Mouse (Mus musculus) liver, embryonic 16.5 days (tissue): ENCODE data around the gene Vmn2r112. TPM values are rescaled to one million over a fixed set of nuclear protein-coding genes. Genes with fewer than 3 reads are reported as not detected.
"Not testable (repeated sequence)": the region's sequence is repeated elsewhere in the genome, so short reads cannot be mapped to it uniquely, and the experiment has no call there.

Source experiments
- ATAC-seq: fragments of 200-750 bp; cut with Nextera tagmentation; 2 replicates; pipeline ENCODE4 v1.8.0; 2017; ENCODE audit warnings: low read depth, mild to moderate bottlenecking, moderate number of reproducible peaks, moderate library complexity
- H3K27ac ChIP-seq: fragments of 300-500 bp; sonication (generic); 2 replicates; pipeline ENCODE4 v1.5.1; 2014; ENCODE audit warnings: mild to moderate bottlenecking, low read length
- H3K27me3 ChIP-seq: fragments of 300-500 bp; sonication (generic); 2 replicates; pipeline ENCODE4 v1.6.1; 2014; ENCODE audit warnings: low read depth, low read length, mixed read lengths; ENCODE audit not compliant: control insufficient read depth, insufficient read depth
- H3K36me3 ChIP-seq: fragments of 300-500 bp; sonication (generic); 2 replicates; pipeline ENCODE4 v1.6.1; 2014; ENCODE audit warnings: mild to moderate bottlenecking; ENCODE audit not compliant: control insufficient read depth, insufficient read depth
- H3K4me1 ChIP-seq: fragments of 300-500 bp; sonication (generic); 2 replicates; pipeline ENCODE4 v1.6.1; 2014; ENCODE audit warnings: low read depth, low read length, mixed read lengths; ENCODE audit not compliant: control insufficient read depth
- H3K4me2 ChIP-seq: fragments of 300-500 bp; sonication (generic); 2 replicates; pipeline ENCODE4 v1.6.1; 2014; ENCODE audit warnings: low read depth, low read length, mixed read lengths
- H3K4me3 ChIP-seq: fragments of 300-500 bp; sonication (generic); 2 replicates; pipeline ENCODE4 v1.5.1; 2014; ENCODE audit warnings: low read depth, mild to moderate bottlenecking, low read length
- H3K9ac ChIP-seq: fragments of 300-500 bp; sonication (generic); 2 replicates; pipeline ENCODE4 v1.6.1; 2014; ENCODE audit warnings: low read depth, low read length
- H3K9me3 ChIP-seq: fragments of 300-500 bp; sonication (generic); replicated peaks from 2 replicates; pipeline ENCODE4 v1.6.1; 2016; ENCODE audit warnings: low read length; ENCODE audit not compliant: control insufficient read depth
- WGBS: fragments of 180-500 bp; shearing (Covaris S2); extraction: QIAGEN DNeasy Blood & Tissue Kit; methylation state at CpG from one replicate; pipeline ENCODE4 v1.1.7; 2014; ENCODE audit not compliant: insufficient replicate concordance; 5-methylcytosine and 5-hydroxymethylcytosine counted together
- polyA plus RNA-seq: library from polyadenylated mRNA; unstranded; fragments of >200 nt; fragmentation: Nextera tagmentation; extraction: Ambion mirVana; gene quantifications from 2 replicates; pipeline ENCODE4 v1.2.1, GENCODE M21; 2015

Gene Vmn2r112
- polyA plus RNA-seq: not detected in 2 replicates

DNA sequence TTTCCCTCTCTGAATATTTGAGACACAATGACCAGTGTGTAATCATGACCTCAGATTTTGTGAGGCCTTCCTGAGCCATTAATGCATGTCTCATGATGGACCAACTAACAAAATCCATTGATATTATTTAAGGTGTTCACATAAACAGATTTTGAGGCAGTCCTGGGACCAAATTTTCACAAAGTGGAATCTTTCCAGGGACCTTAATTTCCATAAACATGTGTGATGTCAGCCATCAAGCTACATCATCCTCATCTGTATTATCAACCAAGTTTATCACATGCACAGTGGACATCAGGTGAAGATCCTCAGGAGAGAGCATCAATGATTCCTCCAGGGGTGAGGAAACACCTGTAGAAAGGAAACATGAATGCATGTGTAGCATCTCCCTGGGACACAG, at the start of gene Vmn2r112:
TSS of gene Vmn2r112 (plus strand) at position 301 of the 400 bp plus-strand sequence.
- not testable (repeated sequence) for H3K27me3 ChIP-seq, H3K9ac ChIP-seq, H3K4me2 ChIP-seq, H3K9me3 ChIP-seq, H3K4me1 ChIP-seq, H3K4me3 ChIP-seq, H3K36me3 ChIP-seq, ATAC-seq, H3K27ac ChIP-seq

DNA sequence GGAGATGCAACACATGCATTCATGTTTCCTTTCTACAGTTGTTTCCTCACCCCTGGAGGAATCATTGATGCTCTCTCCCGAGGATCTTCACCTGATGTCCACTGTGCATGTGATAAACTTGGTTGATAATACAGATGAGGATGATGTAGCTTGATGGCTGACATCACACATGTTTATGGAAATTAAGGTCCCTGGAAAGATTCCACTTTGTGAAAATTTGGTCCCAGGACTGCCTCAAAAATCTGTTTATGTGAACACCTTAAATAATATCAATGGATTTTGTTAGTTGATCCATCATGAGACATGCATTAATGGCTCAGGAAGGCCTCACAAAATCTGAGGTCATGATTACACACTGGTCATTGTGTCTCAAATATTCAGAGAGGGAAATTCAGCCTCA, 27.4 kb upstream of the Vmn2r112 start, which contains the start of gene Vmn2r111:
TSS of gene Vmn2r111 (minus strand) at position 101 of the 400 bp plus-strand sequence.
- 47% methylated on average over 1 of the region's 1 CpGs for WGBS
- H3K9ac ChIP-seq, H3K4me3 ChIP-seq, H3K4me1 ChIP-seq, H3K4me2 ChIP-seq, H3K27ac ChIP-seq, H3K36me3 ChIP-seq, H3K9me3 ChIP-seq, H3K27me3 ChIP-seq, ATAC-seq: not testable (repeated sequence)

DNA sequence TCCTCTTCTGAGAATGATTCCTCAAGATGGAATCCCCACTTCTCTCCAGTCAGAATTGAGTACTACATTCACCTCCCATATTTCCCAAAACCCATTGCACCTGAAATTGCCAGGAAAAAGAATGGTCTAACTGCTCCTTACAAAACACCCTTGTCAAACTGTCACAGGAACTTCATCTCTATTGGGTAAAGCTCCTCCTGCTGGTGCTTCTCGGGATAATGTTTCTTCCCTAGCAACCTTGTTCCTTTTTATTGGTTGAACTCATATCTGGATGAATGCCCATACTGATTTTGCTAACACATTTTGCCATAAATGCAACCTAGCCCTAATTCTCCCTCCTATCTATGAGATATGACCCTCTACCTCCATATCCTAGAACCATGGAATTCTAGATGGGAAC, 29.9 kb downstream of the Vmn2r112 start:
- no peaks in the 10 kb centered on the region for H3K9me3 ChIP-seq
- no peaks in the 10 kb centered on the region for H3K27me3 ChIP-seq
- no peaks in the 10 kb centered on the region for H3K4me1 ChIP-seq
- 28% methylated on average over 1 of the region's 1 CpGs for WGBS
- no peak overlapping the region for H3K4me3 ChIP-seq
- H3K4me2 ChIP-seq: no peak overlapping the region
- H3K27ac ChIP-seq: no peak overlapping the region
- H3K36me3 ChIP-seq: no peaks in the 10 kb centered on the region
- no peak overlapping the region for H3K9ac ChIP-seq
- no peak for ATAC-seq

Other genes with a start within 250 kb of the Vmn2r112 start
- gene Zfp944, start 239.6 kb upstream of the Vmn2r112 start, polyA plus RNA-seq: 5.1 and 5.5 TPM in 2 replicates
- 4.4 and 4.6 TPM in 2 replicates for gene Zfp758, start 239.5 kb upstream of the Vmn2r112 start, polyA plus RNA-seq
- gene Zfp946, start 176.7 kb upstream of the Vmn2r112 start, polyA plus RNA-seq: 2.5 TPM in 2 replicates
- not detected in 2 replicates for gene Vmn2r111, start 27.5 kb upstream of the Vmn2r112 start, polyA plus RNA-seq